Mouse (Mus musculus): ENCODE measurements around the gene Sin3b. TPM values are rescaled to one million over a fixed set of nuclear protein-coding genes. Genes with fewer than 3 reads are reported as not detected.
A peak's percentile ranks its signal among the peaks of the same experiment; 100 is the strongest.

The Sin3b gene
- polyA plus RNA-seq, 1 experiment from 2014 or later, result 110 TPM

- ATAC-seq (replicated peaks; ENCODE audit: low FRiP score) (no peak), DNase-seq (ENCODE audit: low spot score) (no peak)
- Histone ChIP-seq H3K9ac (ENCODE audit: low read depth, low read length) (no peak overlapping the region), H3K9me3 (ENCODE audit: control insufficient read depth, low read length) (no peaks in the 10 kb centered on the region), H3K27ac (ENCODE audit: low read depth, low read length) (no peak overlapping the region), H3K4me2 (no peak overlapping the region), H3K27me3 (replicated peaks; ENCODE audit: control insufficient read depth, insufficient read depth, low read length) (no peaks in the 10 kb centered on the region), H3K4me3 (ENCODE audit: low read depth, low read length) (no peak overlapping the region), H3K4me1 (replicated peaks; ENCODE audit: control insufficient read depth, insufficient read depth, low read length) (peaks cover 2% of the 10 kb centered on the region), H3K36me3 (ENCODE audit: control insufficient read depth, insufficient read depth, low read length) (peaks cover 27% of the 10 kb centered on the region)
- 91% methylated on average over 15 of the region's 15 CpGs for WGBS
These were observed 34.5 kb downstream of the Sin3b start for GRCm38 (mm10) chr8:72757426-72758195.

- Histone ChIP-seq H3K4me1 (replicated peaks; ENCODE audit: control insufficient read depth, insufficient read depth, low read length) (peaks cover 2% of the 10 kb centered on the region), H3K27ac (ENCODE audit: low read depth, low read length) (no peak overlapping the region), H3K4me2 (no peak overlapping the region), H3K9me3 (ENCODE audit: control insufficient read depth, low read length) (no peaks in the 10 kb centered on the region), H3K27me3 (replicated peaks; ENCODE audit: control insufficient read depth, insufficient read depth, low read length) (no peaks in the 10 kb centered on the region), H3K9ac (ENCODE audit: low read depth, low read length) (no peak overlapping the region), H3K4me3 (ENCODE audit: low read depth, low read length) (no peak overlapping the region), H3K36me3 (ENCODE audit: control insufficient read depth, insufficient read depth, low read length) (peaks cover 24% of the 10 kb centered on the region)
- no peak for ATAC-seq (replicated peaks; ENCODE audit: low FRiP score)
- no peak for DNase-seq (ENCODE audit: low spot score)
These were observed 35.2 kb downstream of the Sin3b start for GRCm38 (mm10) chr8:72758310-72758709.

GRCm38 (mm10) chr8:72760216-72760615, 37.1 kb downstream of the Sin3b start:
- H3K4me2 ChIP-seq, result no peak overlapping the region
- peak; percentile 23 for DNase-seq (ENCODE audit: low spot score)
- no peak overlapping the region for H3K27ac ChIP-seq (ENCODE audit: low read depth, low read length)
- ATAC-seq (replicated peaks; ENCODE audit: low FRiP score), result no peak
- no peak overlapping the region for H3K4me3 ChIP-seq (ENCODE audit: low read depth, low read length)
- 81% methylated on average over 3 of the region's 3 CpGs for whole genome bisulfite sequencing
- H3K36me3 ChIP-seq (ENCODE audit: control insufficient read depth, insufficient read depth, low read length), result peaks cover 16% of the 10 kb centered on the region
- H3K9ac ChIP-seq (ENCODE audit: low read depth, low read length), result no peak overlapping the region
- H3K4me1 ChIP-seq (replicated peaks; ENCODE audit: control insufficient read depth, insufficient read depth, low read length), result peaks cover 2% of the 10 kb centered on the region
- no peaks in the 10 kb centered on the region for H3K9me3 ChIP-seq (ENCODE audit: control insufficient read depth, low read length)
- H3K27me3 ChIP-seq (replicated peaks; ENCODE audit: control insufficient read depth, insufficient read depth, low read length), result no peaks in the 10 kb centered on the region

GRCm38 (mm10) chr8:72761322-72762051, 38.4 kb downstream of the Sin3b start, which contains the start of gene F2rl3:
Gene F2rl3 (plus strand): TSS chr8:72761880.
- H3K4me1 ChIP-seq (replicated peaks; ENCODE audit: control insufficient read depth, insufficient read depth, low read length), result peaks cover 2% of the 10 kb centered on the region
- H3K9ac ChIP-seq (ENCODE audit: low read depth, low read length), result peak within 1 kb of the TSS; percentile 16; the same call in 1 of the 2 replicates
- peak within 1 kb of the TSS; percentile 33 for H3K4me3 ChIP-seq (ENCODE audit: low read depth, low read length)
- peaks cover 10% of the 10 kb centered on the region for H3K36me3 ChIP-seq (ENCODE audit: control insufficient read depth, insufficient read depth, low read length)
- no peaks in the 10 kb centered on the region for H3K9me3 ChIP-seq (ENCODE audit: control insufficient read depth, low read length)
- ATAC-seq (replicated peaks; ENCODE audit: low FRiP score) (peak; percentile 46; the same call in 1 of the 2 replicates), DNase-seq (ENCODE audit: low spot score) (no peak)
- no peaks in the 10 kb centered on the region for H3K27me3 ChIP-seq (replicated peaks; ENCODE audit: control insufficient read depth, insufficient read depth, low read length)
- H3K4me2 ChIP-seq, result peak within 1 kb of the TSS; percentile 38
- 47% methylated on average over 7 of the region's 7 CpGs for WGBS
- H3K27ac ChIP-seq (ENCODE audit: low read depth, low read length), result peak within 1 kb of the TSS; percentile 43; the same call in 1 of the 2 replicates

- Histone ChIP-seq H3K27me3 (replicated peaks; ENCODE audit: control insufficient read depth, insufficient read depth, low read length) (no peaks in the 10 kb centered on the region), H3K36me3 (ENCODE audit: control insufficient read depth, insufficient read depth, low read length) (peaks cover 3% of the 10 kb centered on the region), H3K9ac (ENCODE audit: low read depth, low read length) (peak overlapping the region; percentile 16; the same call in 1 of the 2 replicates), H3K4me3 (ENCODE audit: low read depth, low read length) (peak overlapping the region; percentile 33), H3K4me1 (replicated peaks; ENCODE audit: control insufficient read depth, insufficient read depth, low read length) (peaks cover 2% of the 10 kb centered on the region), H3K9me3 (ENCODE audit: control insufficient read depth, low read length) (no peaks in the 10 kb centered on the region), H3K27ac (ENCODE audit: low read depth, low read length) (peak overlapping the region; percentile 43; the same call in 1 of the 2 replicates), H3K4me2 (peak overlapping the region; percentile 38)
- 68% methylated on average over 12 of the region's 12 CpGs for WGBS
- DNase-seq (ENCODE audit: low spot score) (no peak), ATAC-seq (replicated peaks; ENCODE audit: low FRiP score) (no peak)
These were observed 39.2 kb downstream of the Sin3b start for GRCm38 (mm10) chr8:72762306-72762705.

- no peak overlapping the region for H3K4me2 ChIP-seq
- no peak overlapping the region for H3K9ac ChIP-seq (ENCODE audit: low read depth, low read length)
- peaks cover 2% of the 10 kb centered on the region for H3K4me1 ChIP-seq (replicated peaks; ENCODE audit: control insufficient read depth, insufficient read depth, low read length)
- H3K36me3 ChIP-seq (ENCODE audit: control insufficient read depth, insufficient read depth, low read length), result no peaks in the 10 kb centered on the region
- no peak for DNase-seq (ENCODE audit: low spot score)
- peak; percentile 55 for ATAC-seq (replicated peaks; ENCODE audit: low FRiP score)
- H3K27me3 ChIP-seq (replicated peaks; ENCODE audit: control insufficient read depth, insufficient read depth, low read length), result no peaks in the 10 kb centered on the region
- no peaks in the 10 kb centered on the region for H3K9me3 ChIP-seq (ENCODE audit: control insufficient read depth, low read length)
- no peak overlapping the region for H3K4me3 ChIP-seq (ENCODE audit: low read depth, low read length)
- no peak overlapping the region for H3K27ac ChIP-seq (ENCODE audit: low read depth, low read length)
- 73% methylated on average over 4 of the region's 4 CpGs for WGBS
These were observed 42.6 kb downstream of the Sin3b start for GRCm38 (mm10) chr8:72765696-72766095.

GRCm38 (mm10) chr8:72766777-72767176, 43.7 kb downstream of the Sin3b start:
- Histone ChIP-seq H3K4me1 (replicated peaks; ENCODE audit: control insufficient read depth, insufficient read depth, low read length) (peaks cover 2% of the 10 kb centered on the region; the same call in 1 of the 2 replicates), H3K4me3 (ENCODE audit: low read depth, low read length) (no peak overlapping the region), H3K36me3 (ENCODE audit: control insufficient read depth, insufficient read depth, low read length) (no peaks in the 10 kb centered on the region), H3K9me3 (ENCODE audit: control insufficient read depth, low read length) (no peaks in the 10 kb centered on the region), H3K27me3 (replicated peaks; ENCODE audit: control insufficient read depth, insufficient read depth, low read length) (no peaks in the 10 kb centered on the region), H3K4me2 (no peak overlapping the region), H3K27ac (ENCODE audit: low read depth, low read length) (no peak overlapping the region), H3K9ac (ENCODE audit: low read depth, low read length) (no peak overlapping the region)
- no peak for DNase-seq (ENCODE audit: low spot score)
- ATAC-seq (replicated peaks; ENCODE audit: low FRiP score), result no peak
- 51% methylated on average over 7 of the region's 7 CpGs for WGBS

- H3K9ac ChIP-seq (ENCODE audit: low read depth, low read length), result no peak overlapping the region
- no peak overlapping the region for H3K4me3 ChIP-seq (ENCODE audit: low read depth, low read length)
- DNase-seq (ENCODE audit: low spot score), result no peak
- no peak for ATAC-seq (replicated peaks; ENCODE audit: low FRiP score)
- no peak overlapping the region for H3K4me2 ChIP-seq
- no peaks in the 10 kb centered on the region for H3K27me3 ChIP-seq (replicated peaks; ENCODE audit: control insufficient read depth, insufficient read depth, low read length)
- WGBS, result 83% methylated on average over 1 of the region's 1 CpGs
- H3K27ac ChIP-seq (ENCODE audit: low read depth, low read length), result no peak overlapping the region
- H3K36me3 ChIP-seq (ENCODE audit: control insufficient read depth, insufficient read depth, low read length), result no peaks in the 10 kb centered on the region
- H3K9me3 ChIP-seq (ENCODE audit: control insufficient read depth, low read length), result peaks cover 3% of the 10 kb centered on the region; the same call in 1 of the 2 replicates
- no peaks in the 10 kb centered on the region for H3K4me1 ChIP-seq (replicated peaks; ENCODE audit: control insufficient read depth, insufficient read depth, low read length)
These were observed 54.7 kb downstream of the Sin3b start for GRCm38 (mm10) chr8:72777797-72778196.
